Mouse (Mus musculus) neutrophil, adult 59 days (primary cell): ENCODE data around the gene AU041133. TPM values are rescaled to one million over a fixed set of nuclear protein-coding genes. Genes with fewer than 3 reads are reported as not detected.

ENCODE experiments used
- total RNA-seq, 2 experiments: library from RNA; stranded (reverse); gene quantifications; 1 replicate in 1 of 2; 2 replicates in 1 of 2; pipeline ENCODE4 v1.2.4; 2023

Gene AU041133
- 1 to 10 TPM in 1 of 2 experiments, under 1 TPM in 1; 0.87 to 1.3 TPM for total RNA-seq

GRCm38 (mm10) chr10:82127850-82128401 lies at the start of gene AU041133:
TSS of gene AU041133 (plus strand) at chr10:82128013.

GRCm38 (mm10) chr10:82082728-82083621 lies 44.8 kb upstream of the AU041133 start, which contains the start of gene BC024063:
TSS of gene BC024063 (plus strand) at chr10:82083353.

Other genes with a start within 250 kb of the AU041133 start
- gene Zfp781, start 197.5 kb upstream of the AU041133 start, total RNA-seq, result under 1 TPM; 0.20 to 0.51 TPM
- gene Zfp873, start 79.9 kb upstream of the AU041133 start, total RNA-seq, result 1 to 10 TPM; 1.3 to 1.5 TPM
- 1 to 10 TPM; 1.6 to 1.8 TPM for gene BC024063, start 44.7 kb upstream of the AU041133 start, total RNA-seq
- 1 to 10 TPM in 1 of 2 experiments, under 1 TPM in 1; 0.84 to 1.5 TPM for gene Zfp938, start 113.3 kb downstream of the AU041133 start, total RNA-seq
- gene 4932415D10Rik, start 188.6 kb downstream of the AU041133 start, total RNA-seq, result not detected
- 1 to 10 TPM in 1 of 2 experiments, under 1 TPM in 1; 0.44 to 1.5 TPM for gene Gm4924, start 226.2 kb downstream of the AU041133 start, total RNA-seq